Mouse (Mus musculus): Measurements from ENCODE around the gene Exoc5.
"Not testable (repeated sequence)": the region's sequence is repeated elsewhere in the genome, so short reads cannot be mapped to it uniquely, and the experiment has no call there.

Exoc5 gene

DNA sequence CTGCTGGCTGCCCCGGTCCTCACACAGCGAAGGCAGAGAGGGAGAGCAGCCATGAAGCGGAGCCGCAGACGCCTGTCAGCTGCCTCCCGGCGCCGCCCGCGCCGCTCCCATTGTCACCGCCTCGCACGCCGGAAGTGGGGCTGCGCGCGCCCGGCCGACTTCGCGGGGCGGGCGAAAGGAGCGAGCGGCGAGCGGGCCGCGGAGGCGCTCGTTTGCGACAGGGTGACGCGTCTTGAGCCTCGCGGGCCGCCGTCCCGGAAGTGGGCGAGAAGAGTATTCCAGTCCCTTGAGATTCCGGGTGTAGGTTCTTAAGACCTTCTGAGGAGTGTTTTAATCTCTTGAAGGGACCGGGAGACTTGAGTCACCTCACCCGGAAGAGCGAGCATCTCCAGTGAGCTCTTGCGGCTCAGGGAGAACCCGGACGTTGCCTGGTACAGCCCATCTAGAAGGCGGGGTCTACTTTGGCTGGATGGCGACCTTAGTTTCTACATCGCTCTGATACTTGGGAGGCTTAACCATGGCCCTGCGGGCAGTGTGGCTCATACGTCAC lies at the start of gene Exoc5:
Exoc5 (minus strand) TSS at position 380 of the 550 bp plus-strand sequence.
- DNase-seq = peak; percentile 99

GRCm38 (mm10) chr14:49091755-49092154 lies 25.3 kb upstream of the Exoc5 start:
- DNase-seq = not testable (repeated sequence)

DNA sequence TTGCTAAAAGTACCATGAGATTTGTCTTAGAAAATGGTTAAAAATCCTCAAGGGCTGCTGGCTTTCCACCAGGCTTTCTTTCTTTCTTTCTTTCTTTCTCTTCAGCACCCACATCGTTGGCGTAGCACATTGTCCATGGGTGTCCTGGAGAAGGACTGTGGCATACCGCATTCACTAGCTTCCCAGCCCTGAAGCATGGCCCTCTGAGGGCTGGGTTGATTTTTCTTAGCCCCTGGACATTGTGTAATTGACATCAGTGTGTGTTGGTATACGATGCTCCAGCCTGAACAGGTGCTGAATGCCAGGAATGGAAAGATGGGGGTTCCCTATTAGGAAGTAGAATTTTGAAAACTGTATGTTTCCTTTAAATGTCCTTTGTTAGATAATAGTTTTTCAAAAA lies 24.8 kb upstream of the Exoc5 start:
- no peak for DNase-seq

DNA sequence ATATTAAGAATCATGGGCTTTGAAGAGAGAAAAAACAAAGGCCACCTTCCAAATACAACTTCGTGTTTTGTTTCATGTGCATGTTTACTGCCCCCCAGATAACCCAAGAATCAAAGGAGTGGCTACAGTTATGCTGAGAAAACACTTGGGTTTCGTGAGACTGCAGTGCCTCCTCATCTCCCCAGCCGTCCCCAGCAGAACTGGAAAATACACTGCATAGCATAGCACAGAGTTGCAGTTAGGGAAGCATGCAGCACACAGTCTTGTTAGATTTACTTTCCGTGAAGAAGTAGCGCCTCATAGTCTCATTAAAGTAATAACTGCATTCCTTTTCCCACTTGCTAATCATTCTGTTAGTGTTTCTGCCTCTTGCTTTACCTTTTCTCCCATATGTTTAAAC lies 23.6 kb upstream of the Exoc5 start:
- DNase-seq = no peak

DNA sequence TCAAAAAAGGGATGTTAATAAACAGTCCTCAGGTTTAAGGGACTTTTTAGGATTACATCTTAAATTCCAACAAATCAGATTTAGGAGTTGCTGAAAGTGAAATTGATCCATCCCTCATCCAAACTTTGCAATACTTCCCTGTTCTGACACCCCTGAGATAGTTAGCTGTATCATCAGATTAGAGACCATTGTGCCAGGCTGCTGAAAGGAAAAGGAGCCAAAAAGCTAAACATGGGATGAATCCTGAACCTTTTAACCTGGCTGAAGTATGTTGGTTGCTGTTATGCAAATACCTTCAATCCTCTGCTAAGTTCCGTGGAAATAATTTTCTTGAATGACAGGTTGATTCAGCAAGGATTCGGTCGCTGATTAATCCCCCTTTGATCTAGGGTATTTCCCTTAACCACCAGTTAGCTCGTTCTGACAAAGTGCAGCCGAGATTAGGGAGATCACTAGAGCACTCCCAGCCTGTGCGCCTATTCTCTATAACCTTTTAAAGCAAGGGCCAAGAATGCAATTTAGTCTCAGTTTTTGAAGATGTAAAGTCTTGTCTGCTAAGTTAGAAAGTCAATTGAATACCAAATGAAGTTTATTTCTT lies 23.1 kb upstream of the Exoc5 start:
- DNase-seq = no peak

- DNase-seq = no peak
These were observed 21.9 kb upstream of the Exoc5 start for GRCm38 (mm10) chr14:49088155-49089048.

DNA sequence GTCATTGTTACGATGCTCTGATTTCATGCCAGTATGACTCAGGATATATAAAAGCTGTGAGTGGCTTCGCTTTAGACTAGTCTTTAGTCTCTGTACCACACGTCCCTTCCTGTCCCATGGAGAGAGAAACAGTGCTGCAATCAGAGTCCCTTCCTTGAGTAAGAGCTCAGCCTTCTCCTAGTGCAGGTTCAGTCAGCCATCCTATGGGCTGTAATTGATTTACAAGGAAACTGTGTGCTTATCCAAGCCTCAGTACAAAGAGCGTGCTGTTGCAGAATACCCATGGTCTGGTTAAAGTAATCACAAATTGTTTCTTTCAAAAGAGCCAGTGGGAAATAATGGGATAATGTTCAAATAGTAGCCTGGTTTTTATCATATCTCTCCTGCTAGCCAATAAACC lies 20.1 kb upstream of the Exoc5 start:
- DNase-seq = no peak

- no peak for DNase-seq
These were observed 12.4 kb upstream of the Exoc5 start for GRCm38 (mm10) chr14:49078820-49079219.

GRCm38 (mm10) chr14:49074361-49074760 lies 7.9 kb upstream of the Exoc5 start:
- DNase-seq = no peak

- peak; percentile 43 for DNase-seq
These were observed 7.4 kb upstream of the Exoc5 start for GRCm38 (mm10) chr14:49073896-49074295.

- no peak for DNase-seq
These were observed 6.4 kb upstream of the Exoc5 start for GRCm38 (mm10) chr14:49072837-49073236.

- DNase-seq = no peak
These were observed 752 bp downstream of the Exoc5 start, which contains the start of gene Ap5m1 for GRCm38 (mm10) chr14:49065529-49066273. Ap5m1 (plus strand) TSS chr14:49066097.

- DNase-seq = no peak
These were observed 2.6 kb downstream of the Exoc5 start for GRCm38 (mm10) chr14:49063838-49064237.

DNA sequence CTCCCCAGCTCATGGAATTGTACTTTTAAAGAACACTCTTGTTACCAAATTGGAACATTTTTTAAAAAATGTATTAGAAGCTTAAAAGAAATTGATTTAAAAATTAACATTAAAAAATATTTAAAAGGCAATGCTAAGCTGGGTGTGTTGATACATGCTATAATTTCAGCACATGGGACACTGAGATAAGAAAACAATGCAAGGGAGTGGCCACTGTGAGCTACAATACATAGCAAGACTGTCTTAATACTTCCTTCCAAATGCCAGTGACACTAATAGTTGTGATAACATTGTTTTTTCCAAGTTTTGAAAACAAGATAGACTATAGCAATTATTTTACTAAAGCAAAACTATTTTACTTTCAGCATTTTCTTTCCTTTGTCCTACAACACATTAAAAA lies 17.0 kb downstream of the Exoc5 start:
- DNase-seq = no peak

- no peak for DNase-seq
These were observed 20.8 kb downstream of the Exoc5 start for GRCm38 (mm10) chr14:49045610-49046009.

DNA sequence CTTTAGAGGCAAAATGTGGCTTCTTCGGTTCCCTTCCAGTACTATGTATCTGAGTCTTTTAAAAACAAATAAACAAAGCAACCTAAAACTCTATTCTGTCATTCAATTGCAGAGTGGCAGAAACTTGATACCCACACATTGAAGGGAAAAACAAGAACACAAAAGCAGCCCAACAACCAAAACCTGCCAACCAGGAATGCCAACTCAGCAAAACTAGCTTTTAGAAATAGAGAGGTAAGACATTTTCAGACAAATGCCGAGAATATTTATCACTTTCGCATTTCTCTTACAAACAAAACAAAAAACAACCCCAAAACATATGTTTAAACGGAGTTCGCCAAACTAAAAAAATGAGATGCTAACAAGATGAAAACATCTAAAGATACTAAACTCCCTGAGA lies 37.5 kb downstream of the Exoc5 start:
- no peak for DNase-seq

- DNase-seq = no peak
These were observed 38.6 kb downstream of the Exoc5 start for GRCm38 (mm10) chr14:49027779-49028368.

DNA sequence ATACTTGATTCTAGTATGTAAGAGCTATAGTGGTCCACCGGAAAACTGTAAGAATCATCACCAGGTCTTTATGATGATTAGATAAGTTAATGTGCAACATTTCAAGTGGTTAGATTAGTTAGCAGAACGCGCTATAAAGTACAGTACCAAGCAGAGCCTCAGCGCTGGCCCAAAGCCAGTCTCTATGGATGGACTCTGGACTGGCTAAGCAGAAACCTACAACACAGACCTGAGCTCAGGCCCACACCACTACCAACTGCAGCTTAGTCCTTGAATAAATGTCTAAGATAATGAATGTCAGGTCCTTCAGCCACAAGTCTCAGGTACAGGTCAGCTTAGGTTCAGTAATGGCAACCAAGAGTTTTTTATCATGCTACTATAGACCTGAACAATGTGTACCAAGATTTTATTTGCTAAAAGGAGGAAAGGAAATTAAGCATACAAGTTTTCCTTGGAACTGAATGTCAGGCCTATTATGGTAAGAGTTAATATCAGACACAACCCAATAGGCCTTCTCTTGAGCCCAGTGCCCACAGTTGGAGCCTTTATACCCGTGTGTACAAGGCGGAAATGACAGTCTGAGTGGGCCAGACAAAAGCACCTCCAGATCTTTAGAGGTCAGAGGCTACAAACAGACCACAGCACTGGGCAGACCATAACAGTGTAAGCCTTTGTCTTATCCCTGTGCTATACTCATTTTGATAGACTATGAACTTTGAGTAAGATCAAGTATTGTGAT lies 39.2 kb downstream of the Exoc5 start:
- no peak for DNase-seq

GRCm38 (mm10) chr14:49019765-49020164 lies 46.7 kb downstream of the Exoc5 start:
- DNase-seq = no peak

DNA sequence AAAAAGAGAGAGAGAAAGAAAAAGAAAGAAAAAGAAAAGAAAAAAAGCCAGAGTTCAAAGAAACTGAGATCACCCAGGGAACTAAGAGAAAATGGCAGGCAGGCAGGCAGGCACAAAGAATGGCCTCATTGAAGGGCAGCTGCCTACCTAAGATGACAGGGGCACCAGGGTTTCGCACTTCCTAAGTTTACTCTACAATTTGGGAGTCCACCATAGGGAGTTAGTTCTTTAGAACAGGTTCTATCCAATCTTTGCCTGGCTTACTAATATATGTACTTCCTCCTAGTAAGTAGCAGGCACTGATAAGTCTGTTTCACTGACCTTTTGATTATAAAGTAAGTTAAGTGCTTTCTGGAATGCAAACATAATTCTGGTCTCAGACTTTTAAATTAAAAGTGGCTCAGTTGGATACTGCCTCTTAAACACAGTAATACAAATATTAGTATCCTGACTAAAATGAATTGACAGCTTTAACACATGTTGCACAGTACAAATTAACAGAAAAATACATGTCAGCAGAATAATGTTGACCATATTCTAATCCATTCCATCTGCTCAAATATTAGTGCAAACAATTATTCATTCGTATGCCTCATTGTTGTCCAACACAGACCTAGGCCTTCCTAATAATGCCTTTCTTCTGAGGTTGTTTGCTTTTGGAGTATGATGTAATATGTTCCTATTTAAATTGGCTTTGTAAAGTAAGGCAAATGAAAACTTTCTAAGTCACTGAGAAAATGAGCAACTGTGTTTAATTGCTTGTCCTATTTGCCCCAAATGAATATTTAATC lies 57.9 kb downstream of the Exoc5 start:
- no peak for DNase-seq

- no peak for DNase-seq
These were observed 58.5 kb downstream of the Exoc5 start for GRCm38 (mm10) chr14:49007979-49008378.
